ENCODE assay signal across 8 mouse cellular contexts in genomic region chr4:133212562-133213267, GRCm38 (mm10). TPM values are rescaled to one million over a fixed set of nuclear protein-coding genes. Genes with fewer than 3 reads are reported as not detected.
DNase-seq lines count a peak whose midpoint lies in the region; TF ChIP-seq lines count a peak whose summit lies in the region.

No protein-coding gene starts in this region.

- no peaks in the 10 kb centered on the region; the same call in 1 of the 2 replicates for H3K4me1 ChIP-seq in cortical plate, adult 2 months (ENCODE audit: control insufficient read depth, insufficient read depth, low read length)
- peaks cover 49% of the 10 kb centered on the region for H3K4me1 ChIP-seq in megakaryocyte, embryonic 14.5 days

- no peak overlapping the region for H3K27ac ChIP-seq in cortical plate, adult 2 months (ENCODE audit: insufficient read depth, low read length)

- no peak for TF ChIP-seq CTCF in cortical plate, adult 2 months (IDR thresholded peaks at IDR 0.05; ENCODE audit: extremely low read depth, insufficient read depth, low read length)

- no peak for TF ChIP-seq POLR2A in cortical plate, adult 2 months (IDR thresholded peaks at IDR 0.05; ENCODE audit: extremely low read depth, insufficient read depth, low read length)

- peak overlapping the region; percentile 45 for H3K4me3 ChIP-seq in cortical plate, adult 2 months (ENCODE audit: insufficient read depth, low read length)
- peak overlapping the region; percentile 91 for H3K4me3 ChIP-seq in megakaryocyte, embryonic 14.5 days (replicated peaks)

- no peaks in the 10 kb centered on the region for H3K9me3 ChIP-seq in megakaryocyte, embryonic 14.5 days

- no peaks in the 10 kb centered on the region for H3K36me3 ChIP-seq in megakaryocyte, embryonic 14.5 days (replicated peaks; ENCODE audit: low read length)

- peak; percentile 88 for DNase-seq in ZHBTc4 (ENCODE audit: low read depth, low spot score)
- DNase-seq in gastrocnemius, postnatal 10 days: peak; percentile 79
- peak; percentile 87 for DNase-seq in induced T-regulatory cell, adult 2 months (ENCODE audit: low read depth)
- peak; percentile 73 to 74 for DNase-seq in left cerebral cortex, adult 8-10 months (ENCODE audit: low spot score in 2 of 2)
- DNase-seq in right cerebral cortex, postnatal 14 days: peak; percentile 80
- DNase-seq in yolk sac, embryonic 10.5 days (ENCODE audit: low spot score): peak; percentile 77

- peaks cover 84% of the 10 kb centered on the region for H3K27me3 ChIP-seq in megakaryocyte, embryonic 14.5 days (replicated peaks)

RNA-seq across cellular contexts. Expression of gene Gpr3, which starts 0.4 kb away (rescaled TPM):
- 11.2 and 16.1 TPM in 2 replicates for polyA plus RNA-seq in cortical plate, adult 2 months (2012; rRNA removed)
- not detected for total RNA-seq in gastrocnemius, postnatal 10 days (2021)
- 1 to 10 TPM; 6.0 to 9.0 (median 6.9) TPM for total RNA-seq in left cerebral cortex, adult 8-10 months (2022)
- not detected in 2 replicates for polyA plus RNA-seq in megakaryocyte, embryonic 14.5 days (2012; ENCODE audit: insufficient read depth, low replicate concordance)

RNA-seq across cellular contexts. Expression of gene Cd164l2, which starts 0.8 kb away (rescaled TPM):
- polyA plus RNA-seq in cortical plate, adult 2 months (2012; rRNA removed): 10.9 and 11.9 TPM in 2 replicates
- not detected for total RNA-seq in gastrocnemius, postnatal 10 days (2021)
- total RNA-seq in left cerebral cortex, adult 8-10 months (2022): 1 to 10 TPM; 3.7 to 6.9 (median 3.8) TPM
- polyA plus RNA-seq in megakaryocyte, embryonic 14.5 days (2012; ENCODE audit: insufficient read depth, low replicate concordance): 1.7 and 2.5 TPM in 2 replicates

RNA-seq across cellular contexts. Expression of gene Map3k6, which starts 27.9 kb away (rescaled TPM):
- polyA plus RNA-seq in cortical plate, adult 2 months (2012; rRNA removed): 7.8 and 7.9 TPM in 2 replicates
- total RNA-seq in gastrocnemius, postnatal 10 days (2021): 1 to 10 TPM; 2.1 to 5.5 TPM
- total RNA-seq in left cerebral cortex, adult 8-10 months (2022): 1 to 10 TPM; 3.6 to 6.6 (median 5.8) TPM
- 4.1 and 11.6 TPM in 2 replicates for polyA plus RNA-seq in megakaryocyte, embryonic 14.5 days (2012; ENCODE audit: insufficient read depth, low replicate concordance)

RNA-seq across cellular contexts. Expression of gene Sytl1, which starts 50.2 kb away (rescaled TPM):
- 2.7 and 3.1 TPM in 2 replicates for polyA plus RNA-seq in cortical plate, adult 2 months (2012; rRNA removed)
- total RNA-seq in gastrocnemius, postnatal 10 days (2021): 1 to 10 TPM; 1.1 to 1.4 TPM
- total RNA-seq in left cerebral cortex, adult 8-10 months (2022): 1 to 10 TPM; 3.4 to 5.3 (median 4.1) TPM
- polyA plus RNA-seq in megakaryocyte, embryonic 14.5 days (2012; ENCODE audit: insufficient read depth, low replicate concordance): 6.0 TPM in 1 of 2 replicates, not detected in the other

Comparison
In these comparisons a context has a peak if more than half of its experiments do, and no peak if none do; other contexts are left out.
1. RNA of gene Gpr3, which starts 0.4 kb away (total RNA-seq): 6.0 to 9.0 TPM in left cerebral cortex, adult 8-10 months; not detected in gastrocnemius, postnatal 10 days; every median in the first group is over 4 times any median in the second.
2. Peak in every context shown above with its lines, with median percentiles within 50 percentile points of each other: DNase-seq.